Mouse (Mus musculus): ENCODE measurements around the gene Rgs9.
A peak's percentile ranks its signal among the peaks of the same experiment; 100 is the strongest.
"Not testable (repeated sequence)": the region's sequence is repeated elsewhere in the genome, so short reads cannot be mapped to it uniquely, and the experiment has no call there.

The Rgs9 gene

GRCm38 (mm10) chr11:109297710-109298375 is at the start of gene Rgs9:
Gene Rgs9 (minus strand): TSS chr11:109298129.
- peak; percentile 99 for DNase-seq

DNA sequence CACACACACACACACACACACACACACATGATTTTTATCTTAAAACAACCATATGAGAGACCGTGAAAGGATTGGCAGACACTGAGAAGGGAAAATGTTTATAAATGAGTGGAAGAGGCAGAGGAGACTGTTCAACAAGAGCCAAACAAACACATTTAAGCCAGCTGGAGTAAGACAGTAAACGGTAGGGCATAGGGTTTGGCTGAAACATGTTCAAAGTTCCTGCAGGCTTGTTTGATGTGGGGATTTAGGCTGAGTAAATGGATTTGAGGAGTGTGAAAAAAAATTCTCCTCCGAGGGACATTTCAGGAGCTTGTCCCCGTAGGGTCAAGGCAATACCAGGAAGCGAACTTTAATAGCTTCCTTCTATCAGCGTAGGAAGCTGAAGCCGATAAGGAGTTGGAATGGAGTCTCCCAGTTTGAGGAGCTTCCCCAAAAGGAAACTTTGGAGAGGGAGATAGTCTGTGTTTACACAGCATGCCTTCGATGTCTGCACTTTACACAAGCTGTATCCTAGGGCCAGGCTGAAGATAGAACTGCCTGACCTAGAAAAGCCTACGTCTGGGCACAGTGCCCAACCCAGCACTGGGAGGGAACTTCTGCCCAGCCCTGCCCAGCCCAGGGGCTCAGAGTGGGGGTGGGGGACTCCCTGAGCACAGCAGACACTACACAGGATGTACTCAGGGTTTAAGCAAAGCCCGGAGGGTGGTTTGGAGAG is 49.5 kb upstream of the Rgs9 start:
- peak; percentile 91 to 95 for DNase-seq

DNA sequence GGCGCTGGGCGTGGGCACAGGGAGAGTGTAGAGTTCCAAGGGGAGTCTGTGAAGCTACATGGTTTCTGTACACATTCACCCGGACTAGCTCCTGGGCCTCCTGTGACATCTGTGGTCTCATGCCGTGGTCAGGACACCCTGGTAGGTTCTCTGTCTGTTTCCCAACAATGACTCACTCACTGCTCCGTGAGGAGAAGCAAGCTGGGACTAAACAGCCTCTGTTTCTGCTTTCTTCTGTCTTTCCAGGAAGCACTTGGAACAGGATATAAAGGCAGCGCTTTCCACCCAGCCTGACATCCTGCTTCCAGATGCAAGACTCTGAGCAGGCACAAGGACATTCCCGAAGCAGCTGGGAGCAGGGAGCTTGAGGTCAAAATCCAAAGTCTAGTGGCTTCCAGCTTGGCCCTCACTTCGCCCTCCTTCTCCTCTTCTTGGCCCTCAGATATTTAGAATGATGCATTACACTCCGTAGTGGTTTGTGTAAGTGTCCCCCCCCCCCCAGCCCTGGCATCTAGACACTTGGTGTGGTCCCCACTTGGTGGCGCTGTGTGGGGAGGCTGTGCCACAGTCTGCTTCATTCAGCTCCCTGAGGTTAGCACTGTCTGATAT is 46.2 kb upstream of the Rgs9 start:
- DNase-seq: peak; percentile 72 to 78

GRCm38 (mm10) chr11:109343558-109343957 is 45.6 kb upstream of the Rgs9 start:
- no peak for DNase-seq

- not testable (repeated sequence) for DNase-seq
Observed at GRCm38 (mm10) chr11:109342666-109343065, 44.7 kb upstream of the Rgs9 start.

GRCm38 (mm10) chr11:109340541-109340940 is 42.6 kb upstream of the Rgs9 start:
- DNase-seq: no peak

- no peak for DNase-seq
Observed at GRCm38 (mm10) chr11:109339155-109339938, 41.4 kb upstream of the Rgs9 start.

DNA sequence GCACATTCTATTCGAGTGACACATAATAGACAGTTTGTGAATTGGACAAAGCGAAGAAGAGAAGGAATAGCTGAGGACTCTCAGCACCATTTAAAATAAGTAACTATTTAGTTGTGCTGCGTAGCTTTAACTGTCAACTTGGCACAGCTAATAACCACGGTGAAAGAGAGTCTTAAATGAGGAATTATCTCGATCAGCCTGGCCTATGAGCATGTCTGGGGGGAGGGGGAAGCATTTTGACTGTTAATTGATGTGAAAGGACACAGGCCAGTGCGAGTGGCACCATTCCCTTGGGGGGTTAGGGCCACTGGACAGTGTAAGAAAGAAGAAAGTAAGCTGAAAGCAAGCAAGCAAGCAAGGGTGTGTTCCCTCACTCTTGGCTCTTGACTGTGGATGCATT is 38.0 kb upstream of the Rgs9 start:
- DNase-seq: no peak

DNA sequence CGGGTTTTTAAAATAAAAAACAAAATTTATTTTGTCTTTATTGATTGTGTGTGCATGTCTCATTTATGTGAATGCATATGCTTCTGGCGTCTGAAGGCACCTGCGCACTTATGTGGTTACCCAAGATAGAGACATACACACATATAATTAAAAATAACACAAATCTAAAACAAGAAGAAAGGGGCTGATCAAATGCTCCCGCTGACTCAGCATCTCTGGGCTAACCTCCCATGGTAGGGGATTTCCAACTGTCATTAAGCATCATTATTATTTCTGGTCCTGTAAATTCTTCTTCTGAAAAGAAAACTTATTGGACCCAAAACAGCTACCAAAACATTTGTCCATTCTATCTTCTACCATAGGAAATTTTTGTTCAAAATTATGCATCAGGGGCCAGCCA is 36.8 kb upstream of the Rgs9 start:
- DNase-seq: no peak

GRCm38 (mm10) chr11:109332722-109333121 is 34.8 kb upstream of the Rgs9 start:
- no peak for DNase-seq

DNA sequence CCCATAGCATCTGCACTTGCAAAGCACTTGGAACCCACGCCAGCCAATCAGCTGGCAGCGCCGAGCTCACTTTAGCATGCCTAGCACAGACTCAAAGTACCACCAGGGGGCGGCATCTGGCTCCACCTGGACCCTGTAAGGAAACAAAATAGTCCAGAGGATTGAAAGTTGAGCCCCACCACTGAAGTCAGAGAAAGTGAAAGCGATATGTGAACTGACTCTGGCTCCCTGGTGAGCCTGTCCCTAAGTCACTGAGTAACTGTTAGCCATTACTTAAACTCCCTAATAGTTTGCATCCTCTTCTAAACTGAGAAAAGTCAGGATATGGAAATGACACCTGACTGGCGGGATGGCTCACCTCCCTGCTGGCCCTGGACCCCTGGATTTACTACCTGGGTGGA is 33.5 kb upstream of the Rgs9 start:
- peak; percentile 98 for DNase-seq

- no peak for DNase-seq
Observed at GRCm38 (mm10) chr11:109330706-109331393, 32.9 kb upstream of the Rgs9 start.

DNA sequence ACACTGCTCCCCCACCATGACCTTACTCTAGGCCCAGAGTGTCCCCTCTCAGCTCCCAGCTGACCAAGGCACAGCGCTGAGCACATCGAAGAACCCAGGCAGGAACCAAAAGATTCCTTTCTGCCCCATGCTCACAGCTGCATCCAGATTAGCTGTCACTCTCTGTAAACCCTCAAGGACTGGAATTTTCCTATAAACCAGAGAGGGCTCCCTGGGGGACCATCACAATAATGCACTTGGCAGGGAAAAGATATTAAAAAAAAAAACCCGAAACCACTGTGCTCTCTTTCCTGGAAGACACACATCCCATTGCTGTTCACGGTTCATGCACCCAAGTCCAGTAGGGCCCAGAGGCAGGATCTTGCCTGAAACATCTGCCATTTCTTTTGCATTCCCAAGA is 31.4 kb upstream of the Rgs9 start:
- DNase-seq: no peak

GRCm38 (mm10) chr11:109327952-109328351 is 30.0 kb upstream of the Rgs9 start:
- no peak for DNase-seq

- DNase-seq: peak; percentile 48 to 64
Observed at GRCm38 (mm10) chr11:109327381-109327780, 29.5 kb upstream of the Rgs9 start.

DNA sequence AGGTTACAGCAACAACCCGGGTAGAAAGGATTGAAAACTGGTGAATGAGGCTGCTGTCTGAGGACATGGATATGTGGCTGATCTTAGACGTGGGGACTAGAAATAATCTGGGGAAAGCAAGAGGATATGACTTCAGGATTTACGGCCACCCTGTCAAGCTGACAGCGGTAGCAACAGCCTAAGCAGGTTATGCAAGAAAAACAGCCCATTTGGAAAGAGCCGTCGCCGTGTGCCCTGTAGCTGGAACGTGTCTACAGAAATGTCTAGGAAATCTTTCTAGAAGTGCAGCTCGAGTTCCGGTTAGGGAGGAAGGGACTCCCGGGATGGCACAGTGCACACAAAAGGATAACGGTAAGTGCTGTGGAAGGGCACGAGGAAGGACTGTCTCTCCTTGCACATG is 28.3 kb upstream of the Rgs9 start:
- no peak for DNase-seq

DNA sequence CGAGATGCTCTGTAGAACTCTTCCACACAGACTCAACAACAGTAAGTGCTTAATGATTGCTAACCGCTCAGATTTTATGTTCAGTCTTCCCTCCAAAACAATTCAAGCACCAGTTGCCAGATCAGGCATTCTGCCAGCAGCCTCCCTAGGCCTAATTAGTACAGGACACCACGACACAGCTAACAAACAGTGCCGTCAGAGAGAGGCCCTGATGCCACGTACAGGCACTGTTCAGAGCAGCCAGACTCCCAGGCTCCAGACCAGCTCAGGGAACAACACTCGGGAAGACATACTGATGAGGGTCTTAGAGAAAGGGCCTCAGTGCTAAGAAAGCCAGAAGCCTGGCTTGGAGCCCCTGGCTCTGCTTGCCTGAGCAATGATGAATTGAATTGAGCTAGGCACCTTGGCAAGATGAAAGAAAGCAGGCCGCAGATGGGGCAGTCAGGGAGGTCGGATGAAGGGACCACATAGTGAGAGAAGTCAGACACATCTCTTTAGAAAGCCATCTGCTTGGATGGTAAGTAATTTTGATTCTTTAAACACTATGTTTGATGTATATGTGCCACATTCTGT is 22.5 kb upstream of the Rgs9 start:
- DNase-seq: peak; percentile 93

DNA sequence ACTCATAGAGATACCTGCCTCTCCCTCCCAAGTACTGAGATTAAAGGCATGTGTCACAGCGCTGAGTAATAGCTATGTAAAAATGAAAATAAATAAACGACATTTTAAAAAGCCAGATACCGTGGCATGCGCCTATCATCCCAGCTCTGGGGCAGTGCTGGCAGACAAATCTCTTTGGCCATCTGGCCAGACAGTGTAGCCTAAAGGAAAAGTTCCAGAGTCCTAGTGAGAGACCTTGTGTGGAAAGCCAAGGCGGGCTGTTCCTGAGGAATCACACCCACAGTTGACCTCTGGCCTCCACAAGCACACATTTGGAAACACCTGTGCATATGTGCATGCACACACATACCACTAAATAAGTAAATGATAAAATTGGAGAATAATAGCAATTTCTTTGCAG is 22.0 kb upstream of the Rgs9 start:
- DNase-seq: peak; percentile 86 to 87

DNA sequence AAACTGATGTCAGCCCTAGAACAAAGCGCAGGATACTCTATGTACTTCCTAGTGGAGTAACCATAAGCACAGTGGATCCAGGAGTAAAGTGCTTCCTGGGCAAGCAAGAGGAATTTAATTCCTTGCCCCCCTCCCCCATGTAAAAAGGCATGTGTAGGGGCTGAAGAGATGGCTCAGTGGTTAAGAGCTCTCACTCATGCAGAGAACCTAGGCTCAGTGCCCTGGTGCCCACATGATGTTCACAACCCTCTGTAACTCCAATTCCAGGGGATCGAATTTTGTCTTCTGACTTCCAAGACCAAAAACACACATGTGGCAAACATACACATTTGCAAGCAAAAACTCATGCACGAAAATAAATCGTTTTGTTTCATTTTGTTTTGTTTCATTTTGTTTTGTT is 21.5 kb upstream of the Rgs9 start:
- DNase-seq: peak; percentile 56 to 72

- peak; percentile 83 to 85 for DNase-seq
Observed at GRCm38 (mm10) chr11:109316921-109317320, 19.0 kb upstream of the Rgs9 start.

DNA sequence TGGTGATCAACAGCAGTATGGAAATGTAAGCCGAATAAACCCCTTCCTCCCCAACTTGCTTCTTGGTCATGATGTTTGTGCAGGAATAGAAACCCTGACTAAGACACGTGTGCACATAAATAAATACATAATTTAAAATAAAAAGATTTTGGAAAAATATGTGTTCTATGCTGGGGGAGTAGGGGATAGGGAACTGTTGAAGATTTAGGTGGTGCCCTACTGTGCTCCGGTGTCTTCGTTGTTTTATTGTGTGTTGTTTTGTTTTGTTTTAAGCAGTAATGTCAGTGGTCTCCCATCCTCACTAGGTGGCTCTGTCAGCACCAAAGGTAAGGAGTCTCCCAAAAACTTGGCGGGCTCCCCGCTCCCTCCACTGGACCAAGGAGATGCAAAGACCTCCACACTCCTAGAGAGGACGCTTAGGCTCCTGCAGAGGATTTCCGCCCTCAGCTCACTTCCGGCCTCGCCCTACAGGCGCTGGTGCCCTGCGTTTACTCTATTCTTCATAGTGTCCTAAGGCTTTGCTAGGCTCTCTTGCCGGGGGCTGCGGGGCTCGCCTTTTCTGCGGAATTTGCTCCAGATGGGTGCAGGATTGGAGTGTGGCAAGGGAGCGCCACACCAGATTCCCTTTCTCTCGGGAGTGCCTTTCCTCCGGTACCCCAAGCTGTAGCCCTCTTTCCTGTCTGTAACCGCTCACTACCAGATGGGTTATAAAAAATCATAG is 14.1 kb upstream of the Rgs9 start:
- peak; percentile 90 to 91 for DNase-seq

GRCm38 (mm10) chr11:109305680-109306079 is 7.8 kb upstream of the Rgs9 start:
- DNase-seq: no peak
